Mouse (Mus musculus) liver, embryonic 16.5 days (tissue): ENCODE data around the gene Rab17. TPM values are rescaled to one million over a fixed set of nuclear protein-coding genes. Genes with fewer than 3 reads are reported as not detected.

Source experiments
- ATAC-seq: fragments of 200-750 bp; cut with Nextera tagmentation; 2 replicates; pipeline ENCODE4 v1.8.0; 2017; ENCODE audit warnings: low read depth, mild to moderate bottlenecking, moderate number of reproducible peaks, moderate library complexity
- H3K27ac ChIP-seq: fragments of 300-500 bp; sonication (generic); 2 replicates; pipeline ENCODE4 v1.5.1; 2014; ENCODE audit warnings: mild to moderate bottlenecking, low read length
- H3K27me3 ChIP-seq: fragments of 300-500 bp; sonication (generic); 2 replicates; pipeline ENCODE4 v1.6.1; 2014; ENCODE audit warnings: low read depth, low read length, mixed read lengths; ENCODE audit not compliant: control insufficient read depth, insufficient read depth
- H3K36me3 ChIP-seq: fragments of 300-500 bp; sonication (generic); 2 replicates; pipeline ENCODE4 v1.6.1; 2014; ENCODE audit warnings: mild to moderate bottlenecking; ENCODE audit not compliant: control insufficient read depth, insufficient read depth
- H3K4me1 ChIP-seq: fragments of 300-500 bp; sonication (generic); 2 replicates; pipeline ENCODE4 v1.6.1; 2014; ENCODE audit warnings: low read depth, low read length, mixed read lengths; ENCODE audit not compliant: control insufficient read depth
- H3K4me2 ChIP-seq: fragments of 300-500 bp; sonication (generic); 2 replicates; pipeline ENCODE4 v1.6.1; 2014; ENCODE audit warnings: low read depth, low read length, mixed read lengths
- H3K4me3 ChIP-seq: fragments of 300-500 bp; sonication (generic); 2 replicates; pipeline ENCODE4 v1.5.1; 2014; ENCODE audit warnings: low read depth, mild to moderate bottlenecking, low read length
- H3K9ac ChIP-seq: fragments of 300-500 bp; sonication (generic); 2 replicates; pipeline ENCODE4 v1.6.1; 2014; ENCODE audit warnings: low read depth, low read length
- H3K9me3 ChIP-seq: fragments of 300-500 bp; sonication (generic); replicated peaks from 2 replicates; pipeline ENCODE4 v1.6.1; 2016; ENCODE audit warnings: low read length; ENCODE audit not compliant: control insufficient read depth
- WGBS: fragments of 180-500 bp; shearing (Covaris S2); extraction: QIAGEN DNeasy Blood & Tissue Kit; methylation state at CpG from one replicate; pipeline ENCODE4 v1.1.7; 2014; ENCODE audit not compliant: insufficient replicate concordance; 5-methylcytosine and 5-hydroxymethylcytosine counted together
- polyA plus RNA-seq: library from polyadenylated mRNA; unstranded; fragments of >200 nt; fragmentation: Nextera tagmentation; extraction: Ambion mirVana; gene quantifications from 2 replicates; pipeline ENCODE4 v1.2.1, GENCODE M21; 2015

The Rab17 gene
- polyA plus RNA-seq, 1 experiment from 2014 or later, result 7.4 TPM

DNA sequence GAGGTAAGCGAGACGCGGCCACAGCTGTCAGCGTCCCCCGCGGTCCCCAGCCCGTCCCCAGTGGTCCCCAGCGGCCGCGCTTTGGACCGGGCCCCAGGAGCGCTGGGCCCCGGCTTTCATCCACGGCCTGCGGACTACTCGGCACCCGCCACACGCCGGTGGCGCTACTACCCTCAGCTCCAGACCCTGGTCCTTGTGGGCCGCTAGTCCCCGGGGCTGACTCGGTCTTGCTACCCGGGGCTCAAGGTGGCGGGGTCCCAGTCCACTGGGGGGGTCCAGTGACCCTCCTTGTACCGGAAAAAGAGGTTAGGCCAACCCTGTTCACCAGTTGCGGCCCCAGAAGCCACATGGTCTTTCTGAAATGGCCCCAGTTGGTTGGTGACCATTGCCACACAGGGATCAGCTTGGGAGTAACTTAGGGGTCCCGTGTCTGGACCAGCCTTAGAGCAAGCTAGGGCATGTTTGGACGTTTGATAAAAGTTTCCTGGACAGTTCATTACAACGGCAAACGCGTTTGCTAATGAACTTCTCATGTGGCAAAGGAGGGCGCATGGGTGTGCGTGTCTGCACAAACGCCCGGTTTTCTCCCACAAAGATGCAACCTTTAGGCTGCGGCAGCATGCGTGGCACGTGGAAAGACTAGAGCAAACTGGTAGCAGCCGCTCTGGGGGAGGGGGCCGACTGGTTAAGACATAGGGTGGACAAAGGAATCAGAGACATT lies 29.6 kb upstream of the Rab17 start:
- Histone ChIP-seq H3K27me3 (peaks cover 16% of the 10 kb centered on the region), H3K36me3 (no peaks in the 10 kb centered on the region), H3K4me3 (peak overlapping the region; percentile 64), H3K4me1 (no peaks in the 10 kb centered on the region; the same call in none of the 2 replicates), H3K27ac (no peak overlapping the region), H3K9me3 (no peaks in the 10 kb centered on the region), H3K9ac (peak overlapping the region; percentile 47), H3K4me2 (peak overlapping the region; percentile 71)
- ATAC-seq, result peak; percentile 27; the same call in 1 of the 2 replicates
- WGBS, result 2% methylated on average over 39 of the region's 41 CpGs

DNA sequence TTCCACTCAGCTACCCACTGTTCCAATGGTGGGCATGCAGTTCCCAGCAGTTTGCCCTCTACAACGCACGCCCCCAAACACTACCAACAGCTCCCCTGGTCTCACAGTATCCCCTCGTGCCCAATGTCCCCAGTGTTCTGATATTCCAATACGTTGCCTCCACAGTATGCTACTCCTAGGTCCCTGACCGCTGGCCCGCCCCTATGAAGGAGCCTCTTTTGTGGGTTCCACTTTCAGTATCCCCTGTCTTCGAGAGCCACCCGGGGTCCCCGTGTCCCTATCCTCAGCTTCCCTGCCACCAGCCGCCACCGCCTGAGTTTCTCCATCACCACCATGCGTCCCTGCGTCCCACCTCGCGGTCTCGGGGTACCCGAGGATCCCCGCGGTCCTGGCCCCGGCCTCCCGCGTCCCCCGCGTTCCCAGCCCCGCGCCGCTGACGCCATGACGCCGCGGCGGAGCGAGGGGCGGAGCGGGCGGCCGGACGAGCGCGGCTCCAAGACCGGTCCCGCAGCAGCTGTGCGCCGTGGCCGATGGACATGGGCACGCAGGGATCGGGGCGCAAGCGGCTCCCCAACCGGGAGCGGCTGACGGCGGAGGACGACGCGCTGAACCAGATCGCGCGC lies 28.9 kb upstream of the Rab17 start, which contains the start of gene Lrrfip1:
TSS of gene Lrrfip1 (plus strand) at position 470 of the 623 bp plus-strand sequence.
- H3K9ac ChIP-seq, result peak within 1 kb of the TSS; percentile 47
- peaks cover 16% of the 10 kb centered on the region for H3K27me3 ChIP-seq
- H3K4me2 ChIP-seq, result peak within 1 kb of the TSS; percentile 71
- WGBS, result 2% methylated on average over 59 of the region's 59 CpGs
- H3K9me3 ChIP-seq, result no peaks in the 10 kb centered on the region
- no peaks in the 10 kb centered on the region; the same call in none of the 2 replicates for H3K4me1 ChIP-seq
- H3K4me3 ChIP-seq, result peak within 1 kb of the TSS; percentile 64
- no peaks in the 10 kb centered on the region for H3K36me3 ChIP-seq
- ATAC-seq, result peak; percentile 45; the same call in 1 of the 2 replicates
- H3K27ac ChIP-seq, result no peak within 1 kb of the TSS

DNA sequence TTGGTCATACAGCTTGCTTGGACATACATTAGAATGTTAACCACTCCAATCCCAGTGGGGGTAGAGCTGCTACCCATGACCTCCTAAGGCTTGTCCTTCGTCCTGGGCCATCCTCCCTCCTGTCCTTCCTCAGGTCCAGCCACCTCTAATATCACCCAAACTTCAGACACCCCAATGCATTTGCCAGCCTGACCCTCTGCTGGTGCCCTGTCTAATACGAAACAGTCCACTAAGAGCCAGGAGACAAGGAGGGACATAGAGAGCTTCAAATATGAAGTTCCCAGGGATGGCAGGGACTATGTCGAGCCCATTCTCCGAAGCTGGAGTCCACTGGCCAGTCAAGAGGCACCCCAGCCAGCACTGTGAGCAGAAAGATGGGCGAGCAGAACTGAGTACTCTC lies 28.2 kb upstream of the Rab17 start:
- ATAC-seq, result no peak
- Histone ChIP-seq H3K4me1 (no peaks in the 10 kb centered on the region; the same call in none of the 2 replicates), H3K27ac (no peak overlapping the region), H3K4me2 (no peak overlapping the region), H3K9me3 (no peaks in the 10 kb centered on the region), H3K9ac (no peak overlapping the region), H3K36me3 (no peaks in the 10 kb centered on the region), H3K27me3 (peaks cover 16% of the 10 kb centered on the region), H3K4me3 (no peak overlapping the region)
- whole genome bisulfite sequencing, result 58% methylated on average over 5 of the region's 5 CpGs

DNA sequence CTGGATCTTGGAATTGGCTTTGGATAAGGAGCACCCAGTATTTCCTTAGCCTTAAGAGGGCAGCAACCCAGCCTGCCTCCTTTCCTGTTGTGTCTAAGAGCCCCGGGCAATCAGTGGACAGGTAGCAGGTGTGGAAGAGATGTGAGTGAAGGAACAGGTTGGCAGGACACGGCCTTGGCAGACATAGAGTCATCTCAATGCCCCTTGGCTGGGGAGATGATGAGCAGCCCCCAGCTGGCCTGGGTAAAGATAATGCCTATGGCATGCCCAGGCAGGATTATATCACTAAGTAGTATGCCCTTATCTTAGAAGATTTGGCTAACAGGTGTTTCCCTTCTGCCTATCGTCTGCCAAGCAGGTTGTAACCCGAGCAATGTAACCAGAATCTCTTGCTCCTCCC lies 27.7 kb upstream of the Rab17 start:
- no peak overlapping the region for H3K4me3 ChIP-seq
- no peaks in the 10 kb centered on the region for H3K36me3 ChIP-seq
- 44% methylated on average over 4 of the region's 4 CpGs for WGBS
- no peak overlapping the region for H3K4me2 ChIP-seq
- H3K4me1 ChIP-seq, result no peaks in the 10 kb centered on the region; the same call in none of the 2 replicates
- no peaks in the 10 kb centered on the region for H3K9me3 ChIP-seq
- H3K9ac ChIP-seq, result no peak overlapping the region
- no peak overlapping the region for H3K27ac ChIP-seq
- H3K27me3 ChIP-seq, result peaks cover 16% of the 10 kb centered on the region
- ATAC-seq, result no peak

DNA sequence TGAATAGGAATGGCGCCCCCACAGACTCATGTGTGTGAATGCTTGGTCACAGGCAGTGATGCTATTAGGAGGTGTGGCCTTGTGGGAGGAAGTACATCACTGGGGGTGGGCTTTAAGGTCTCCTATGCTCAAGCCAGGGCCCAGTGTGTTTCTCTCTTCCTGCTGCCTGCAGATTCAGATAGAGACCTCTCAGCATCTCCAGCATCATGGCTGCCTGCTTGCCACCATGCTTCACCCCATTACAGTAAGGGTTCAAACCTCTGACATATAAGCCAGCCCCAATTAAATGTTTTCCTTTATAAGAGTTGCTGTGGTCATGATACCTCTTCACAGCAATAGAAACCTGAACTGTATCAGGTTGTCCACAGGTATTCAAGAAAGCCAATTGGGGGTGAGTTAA lies 26.5 kb upstream of the Rab17 start:
- WGBS, result 65% methylated on average over 1 of the region's 1 CpGs
- no peaks in the 10 kb centered on the region for H3K36me3 ChIP-seq
- H3K27ac ChIP-seq, result no peak overlapping the region
- no peaks in the 10 kb centered on the region for H3K9me3 ChIP-seq
- H3K27me3 ChIP-seq, result peaks cover 16% of the 10 kb centered on the region
- H3K4me3 ChIP-seq, result no peak overlapping the region
- no peaks in the 10 kb centered on the region; the same call in none of the 2 replicates for H3K4me1 ChIP-seq
- no peak overlapping the region for H3K9ac ChIP-seq
- no peak for ATAC-seq
- H3K4me2 ChIP-seq, result no peak overlapping the region

DNA sequence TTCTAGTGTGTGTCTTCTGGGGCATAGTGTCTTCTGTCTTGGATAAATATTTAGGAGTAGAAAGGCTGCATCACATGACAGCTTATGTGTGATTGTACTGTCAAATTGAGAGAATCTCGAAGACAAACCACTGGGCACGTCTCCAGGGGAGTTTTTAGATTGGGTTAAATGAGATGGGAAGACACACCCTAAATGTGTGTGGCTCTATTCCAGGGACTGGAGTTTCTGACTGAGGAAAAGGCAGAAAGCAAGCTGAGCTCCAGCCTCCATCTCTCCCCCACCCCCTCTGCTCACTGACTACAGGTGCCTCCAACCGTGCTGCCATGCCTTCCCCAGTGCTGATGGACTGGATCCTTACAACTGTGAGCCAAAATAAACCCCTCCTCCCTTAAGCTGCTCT lies 11.9 kb upstream of the Rab17 start:
- no peak overlapping the region for H3K9ac ChIP-seq
- ATAC-seq, result no peak
- no peaks in the 10 kb centered on the region for H3K36me3 ChIP-seq
- H3K27ac ChIP-seq, result no peak overlapping the region
- H3K4me3 ChIP-seq, result no peak overlapping the region
- no peaks in the 10 kb centered on the region for H3K4me1 ChIP-seq
- no peaks in the 10 kb centered on the region for H3K9me3 ChIP-seq
- H3K4me2 ChIP-seq, result no peak overlapping the region
- 48% methylated on average over 3 of the region's 3 CpGs for WGBS
- no peaks in the 10 kb centered on the region for H3K27me3 ChIP-seq

DNA sequence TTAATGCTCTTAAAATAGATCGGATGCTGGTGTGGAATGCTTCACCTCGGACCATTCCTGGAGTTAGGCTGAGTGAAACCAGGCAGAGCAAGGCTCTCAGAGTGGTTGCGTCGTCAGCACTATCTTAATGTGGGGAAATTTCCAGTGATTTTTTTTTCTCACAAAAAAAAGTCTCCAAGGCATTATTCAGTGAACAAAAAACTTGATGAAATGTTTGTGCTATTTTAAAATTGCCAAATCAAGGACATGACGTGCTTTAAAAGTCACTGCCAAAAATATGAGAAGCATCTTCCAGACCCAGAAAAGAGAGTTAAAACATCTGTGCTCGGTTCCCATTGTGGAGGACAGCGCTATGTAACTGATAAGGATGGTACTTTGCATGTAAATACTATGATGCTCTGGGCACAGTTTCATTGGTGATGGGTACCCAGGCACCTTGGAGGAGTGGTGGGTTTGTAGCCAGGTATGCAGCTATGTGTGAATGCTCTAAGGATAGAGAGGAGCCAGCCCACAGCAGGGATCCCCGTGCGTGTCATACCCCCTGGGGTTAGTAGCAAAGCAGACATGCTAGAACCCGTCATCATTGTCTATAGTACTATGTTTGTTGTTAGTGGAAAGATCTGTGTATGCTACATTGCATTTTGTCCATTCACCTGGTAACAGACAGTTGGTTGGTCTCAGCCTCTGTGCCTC lies 11.3 kb upstream of the Rab17 start:
- H3K4me2 ChIP-seq, result no peak overlapping the region
- 58% methylated on average over 10 of the region's 10 CpGs for WGBS
- H3K9me3 ChIP-seq, result no peaks in the 10 kb centered on the region
- H3K4me1 ChIP-seq, result no peaks in the 10 kb centered on the region
- H3K9ac ChIP-seq, result no peak overlapping the region
- H3K4me3 ChIP-seq, result no peak overlapping the region
- ATAC-seq, result no peak
- H3K36me3 ChIP-seq, result no peaks in the 10 kb centered on the region
- no peaks in the 10 kb centered on the region for H3K27me3 ChIP-seq
- no peak overlapping the region for H3K27ac ChIP-seq

DNA sequence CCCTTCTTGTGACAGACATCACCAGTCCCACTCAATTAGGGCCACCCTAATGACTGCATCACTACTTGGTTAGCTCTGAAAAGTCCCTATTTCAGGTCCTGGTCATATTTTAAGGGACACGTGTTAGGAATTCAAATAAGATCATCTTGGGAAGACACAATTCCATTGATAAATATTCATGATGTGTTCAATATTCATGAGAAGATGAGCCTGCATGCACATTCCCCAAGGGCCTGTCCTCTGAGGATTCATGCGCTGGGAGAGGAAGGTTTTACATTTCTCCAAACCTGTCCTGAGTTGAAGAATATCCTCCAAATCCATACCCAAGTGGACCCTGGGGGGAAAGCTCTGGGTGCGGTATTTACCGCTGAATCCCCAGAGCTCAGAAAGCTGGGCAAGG lies 6.5 kb upstream of the Rab17 start:
- Histone ChIP-seq H3K4me2 (no peak overlapping the region), H3K27ac (no peak overlapping the region), H3K27me3 (no peaks in the 10 kb centered on the region), H3K4me3 (no peak overlapping the region), H3K36me3 (no peaks in the 10 kb centered on the region), H3K9me3 (no peaks in the 10 kb centered on the region), H3K9ac (no peak overlapping the region), H3K4me1 (no peaks in the 10 kb centered on the region)
- WGBS, result 68% methylated on average over 4 of the region's 4 CpGs
- no peak for ATAC-seq
